Mouse (Mus musculus) lung, postnatal 0 days (tissue): ENCODE data around the gene Csrnp1.

Experiments
- CTCF ChIP-seq: IDR thresholded peaks from 2 replicates; pipeline ENCODE4 v1.5.1; 2016; ENCODE audit warnings: antibody characterized with exemption, mild to moderate bottlenecking
- EP300 ChIP-seq: IDR thresholded peaks from 2 replicates; pipeline ENCODE4 v1.6.1; 2016; ENCODE audit warnings: antibody characterized with exemption, mild to moderate bottlenecking, control low read depth

DNA sequence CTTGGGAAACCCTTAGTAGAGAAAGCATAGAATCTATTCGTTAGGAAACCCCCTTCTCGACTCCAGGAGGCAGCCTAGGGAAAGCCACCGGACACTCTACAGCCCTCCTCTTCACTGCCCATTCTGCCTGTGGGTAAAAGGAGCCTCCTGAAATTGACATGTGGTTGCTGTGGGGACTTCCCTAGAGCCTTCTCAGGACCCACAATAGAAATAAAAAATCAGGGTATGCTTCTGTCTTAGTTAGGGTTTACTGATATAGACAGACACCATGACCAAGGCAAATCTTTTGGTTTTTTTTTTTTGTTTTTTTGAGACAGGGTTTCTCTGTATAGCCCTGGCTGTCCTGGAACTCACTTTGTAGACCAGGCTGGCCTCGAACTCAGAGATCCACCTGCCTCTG lies 11.6 kb upstream of the Csrnp1 start:
- no peak for TF ChIP-seq CTCF
- TF ChIP-seq EP300, result no peak
